Mouse (Mus musculus) neural tube, embryonic 14.5 days (tissue): ENCODE results near the gene Hsf4. TPM values are rescaled to one million over a fixed set of nuclear protein-coding genes. Genes with fewer than 3 reads are reported as not detected.

Source experiments
- ATAC-seq: fragments of 200-750 bp; cut with Nextera tagmentation; 2 replicates; pipeline ENCODE4 v1.8.0; 2017; ENCODE audit warnings: low read depth, mild to moderate bottlenecking, moderate TSS enrichment, moderate library complexity
- H3K27ac ChIP-seq: fragments of 300-500 bp; sonication (generic); 2 replicates; pipeline ENCODE4 v1.5.1; 2014; ENCODE audit warnings: low read depth, mild to moderate bottlenecking, control low read depth, low read length, moderate library complexity, mixed read lengths
- H3K27me3 ChIP-seq: fragments of 300-500 bp; sonication (generic); 2 replicates; pipeline ENCODE4 v1.6.1; 2014; ENCODE audit warnings: low read length; ENCODE audit not compliant: control insufficient read depth, insufficient read depth
- H3K36me3 ChIP-seq: fragments of 300-500 bp; sonication (generic); 2 replicates; pipeline ENCODE4 v1.6.1; 2014; ENCODE audit warnings: low read length, mixed read lengths; ENCODE audit not compliant: control insufficient read depth, insufficient read depth
- H3K4me1 ChIP-seq: fragments of 300-500 bp; sonication (generic); 2 replicates; pipeline ENCODE4 v1.6.1; 2014; ENCODE audit warnings: low read length; ENCODE audit not compliant: control insufficient read depth, insufficient read depth
- H3K4me2 ChIP-seq: fragments of 300-500 bp; sonication (generic); 2 replicates; pipeline ENCODE4 v1.6.1; 2014; ENCODE audit warnings: mild to moderate bottlenecking, low read depth, low read length, control low read depth
- H3K4me3 ChIP-seq: fragments of 300-500 bp; sonication (generic); 2 replicates; pipeline ENCODE4 v1.5.1; 2014; ENCODE audit warnings: low read depth, low read length, control low read depth, mixed read lengths
- H3K9ac ChIP-seq: fragments of 300-500 bp; sonication (generic); replicated peaks from 2 replicates; pipeline ENCODE4 v1.6.1; 2014; ENCODE audit warnings: low read depth, mild to moderate bottlenecking, control low read depth, low read length, mixed read lengths
- H3K9me3 ChIP-seq: fragments of 300-500 bp; sonication (generic); 2 replicates; pipeline ENCODE4 v1.6.1; 2016; ENCODE audit warnings: low read length; ENCODE audit not compliant: control insufficient read depth
- WGBS: fragments of 180-500 bp; shearing (Covaris S2); extraction: QIAGEN DNeasy Blood & Tissue Kit; methylation state at CpG from one replicate; pipeline ENCODE4 v1.1.7; 2014; 5-methylcytosine and 5-hydroxymethylcytosine counted together
- polyA plus RNA-seq: library from polyadenylated mRNA; unstranded; fragments of >200 nt; fragmentation: Nextera tagmentation; extraction: Ambion mirVana; gene quantifications from 2 replicates; pipeline ENCODE4 v1.2.1, GENCODE M21; 2014

The Hsf4 gene
- polyA plus RNA-seq, 1 experiment from 2014 or later = 0.66 TPM

DNA sequence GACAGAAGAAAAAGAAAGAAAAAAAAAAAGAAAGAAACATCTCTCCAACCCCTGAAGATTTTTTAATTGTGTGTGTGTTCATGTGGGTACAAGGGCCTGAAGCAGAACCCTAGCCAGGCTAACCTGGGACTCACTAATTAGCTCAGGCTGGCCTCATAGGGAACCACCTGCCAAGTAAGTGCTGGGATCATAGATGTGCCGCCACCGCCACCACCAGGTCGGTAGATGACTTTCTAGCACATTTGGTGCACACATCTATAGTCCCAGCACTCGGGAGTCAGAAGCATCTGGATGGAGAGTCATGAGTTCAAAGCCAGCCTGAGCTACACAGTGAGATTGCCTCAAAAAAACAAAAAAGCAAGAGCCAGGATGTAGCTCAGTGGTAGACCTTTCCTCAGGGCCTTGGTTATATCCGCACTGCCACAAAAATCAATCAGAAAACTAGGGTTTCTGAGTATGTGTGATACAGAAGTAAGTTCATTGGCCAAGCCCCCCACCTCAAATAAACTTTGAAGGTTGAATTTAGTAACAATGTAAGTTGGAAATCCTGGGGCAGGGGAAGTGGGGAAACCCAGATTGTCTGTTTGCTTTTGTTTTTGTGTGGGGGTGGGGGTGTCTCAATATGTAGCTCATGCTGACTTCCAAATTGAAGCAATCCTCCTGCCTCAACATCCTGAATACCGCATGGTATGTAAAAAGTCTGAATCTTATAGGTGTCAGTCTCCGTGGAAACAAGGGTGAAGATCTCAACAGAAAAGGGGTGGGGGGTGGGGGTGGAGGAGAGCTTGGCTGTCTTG is 12.1 kb upstream of the Hsf4 start:
- Histone ChIP-seq H3K27ac (no peak overlapping the region), H3K36me3 (no peaks in the 10 kb centered on the region), H3K27me3 (peaks cover 45% of the 10 kb centered on the region), H3K4me3 (no peak overlapping the region), H3K9me3 (no peaks in the 10 kb centered on the region), H3K9ac (no peak overlapping the region), H3K4me2 (no peak overlapping the region), H3K4me1 (peaks cover 7% of the 10 kb centered on the region; the same call in 1 of the 2 replicates)
- ATAC-seq = no peak
- WGBS = 75% methylated on average over 7 of the region's 7 CpGs

DNA sequence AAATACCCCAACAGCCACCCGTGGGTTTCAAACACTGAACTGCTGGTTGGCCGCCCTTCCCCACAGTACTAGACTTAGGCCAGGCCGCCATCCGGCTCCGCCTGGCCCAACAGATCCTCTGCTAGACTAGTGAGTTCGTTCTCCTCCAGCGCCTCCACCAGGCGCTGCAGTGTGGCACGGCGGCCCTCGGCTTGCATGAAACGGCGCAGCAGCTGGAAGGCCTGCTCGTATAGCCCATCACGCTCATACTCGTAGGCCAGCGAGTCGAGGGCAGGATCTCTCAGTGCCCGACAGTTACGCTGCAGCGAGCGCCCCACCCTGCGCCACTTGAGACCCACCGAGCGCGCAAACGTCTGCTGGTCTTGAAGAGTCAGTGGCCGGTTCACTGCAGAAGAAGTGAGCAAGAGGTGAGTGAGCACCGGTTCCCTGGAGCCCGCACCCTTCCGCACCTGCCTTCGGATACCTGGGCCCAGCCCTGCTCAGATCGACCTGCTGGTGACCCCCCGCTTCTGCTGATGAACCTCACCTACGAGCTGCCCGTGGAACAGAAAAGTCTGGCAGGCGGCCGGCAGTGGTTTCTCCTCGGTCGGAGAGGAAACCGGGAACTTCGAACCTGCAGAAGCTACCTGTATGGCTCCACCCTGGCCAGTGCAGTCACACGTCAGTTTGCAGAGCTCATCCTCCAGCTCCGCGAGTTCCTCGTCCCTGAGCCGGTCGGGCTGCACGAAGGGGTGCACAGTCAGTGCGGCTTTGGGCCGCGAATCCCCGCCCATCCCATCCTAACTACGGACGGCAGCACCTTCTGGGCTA is 10.5 kb upstream of the Hsf4 start:
- H3K9ac ChIP-seq = peak overlapping the region; percentile 32; the same call in 1 of the 2 replicates
- peaks cover 50% of the 10 kb centered on the region for H3K27me3 ChIP-seq
- 3% methylated on average over 55 of the region's 55 CpGs for WGBS

DNA sequence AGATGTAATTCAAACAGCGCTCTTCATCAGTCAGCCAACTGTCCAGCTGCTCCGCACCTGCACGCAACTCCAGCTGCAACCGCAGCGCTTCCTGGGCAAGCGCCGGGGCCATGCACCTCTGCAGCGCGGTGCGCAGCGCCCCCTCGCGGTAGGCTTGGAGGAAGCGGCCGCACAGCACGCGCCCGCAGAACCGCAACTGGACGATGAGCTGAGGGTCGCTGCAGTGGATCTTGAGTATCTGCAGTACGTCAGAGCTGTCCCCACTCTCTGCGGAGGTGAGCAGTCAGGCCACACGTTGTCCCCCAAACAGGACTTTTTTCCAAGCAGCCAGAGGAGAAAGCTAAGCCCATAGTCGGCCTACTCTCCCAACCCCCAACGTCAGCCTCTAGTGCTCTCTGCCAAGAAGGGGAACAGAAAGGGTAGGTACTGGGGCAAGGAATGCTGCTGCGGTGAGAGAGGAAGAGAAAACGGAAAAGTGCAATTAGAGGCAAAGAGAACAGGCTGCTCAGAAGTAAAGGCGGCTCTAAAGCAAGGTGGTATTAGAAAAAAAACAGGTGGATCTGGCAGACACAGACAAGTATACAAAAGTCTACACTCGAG is 9.8 kb upstream of the Hsf4 start:
- Histone ChIP-seq H3K9ac (0 out of 2 replicates have a peak overlapping the region, but pooled peaks have one; percentile 32), H3K27me3 (peaks cover 50% of the 10 kb centered on the region), H3K4me1 (peaks cover 3% of the 10 kb centered on the region; the same call in 1 of the 2 replicates), H3K9me3 (no peaks in the 10 kb centered on the region), H3K4me2 (peak overlapping the region; percentile 67), H3K27ac (no peak overlapping the region), H3K36me3 (no peaks in the 10 kb centered on the region), H3K4me3 (peak overlapping the region; percentile 27)
- peak; percentile 72 for ATAC-seq
- WGBS = 5% methylated on average over 30 of the region's 30 CpGs

More for the DNA sequence above, 10.5 kb upstream of the Hsf4 start:
- no peaks in the 10 kb centered on the region for H3K36me3 ChIP-seq
- H3K4me1 ChIP-seq = peaks cover 7% of the 10 kb centered on the region; the same call in 1 of the 2 replicates
- no peaks in the 10 kb centered on the region for H3K9me3 ChIP-seq
- H3K4me2 ChIP-seq = peak overlapping the region; percentile 67
- peak overlapping the region; percentile 27 for H3K4me3 ChIP-seq
- H3K27ac ChIP-seq = no peak overlapping the region
- peak; percentile 50 for ATAC-seq

DNA sequence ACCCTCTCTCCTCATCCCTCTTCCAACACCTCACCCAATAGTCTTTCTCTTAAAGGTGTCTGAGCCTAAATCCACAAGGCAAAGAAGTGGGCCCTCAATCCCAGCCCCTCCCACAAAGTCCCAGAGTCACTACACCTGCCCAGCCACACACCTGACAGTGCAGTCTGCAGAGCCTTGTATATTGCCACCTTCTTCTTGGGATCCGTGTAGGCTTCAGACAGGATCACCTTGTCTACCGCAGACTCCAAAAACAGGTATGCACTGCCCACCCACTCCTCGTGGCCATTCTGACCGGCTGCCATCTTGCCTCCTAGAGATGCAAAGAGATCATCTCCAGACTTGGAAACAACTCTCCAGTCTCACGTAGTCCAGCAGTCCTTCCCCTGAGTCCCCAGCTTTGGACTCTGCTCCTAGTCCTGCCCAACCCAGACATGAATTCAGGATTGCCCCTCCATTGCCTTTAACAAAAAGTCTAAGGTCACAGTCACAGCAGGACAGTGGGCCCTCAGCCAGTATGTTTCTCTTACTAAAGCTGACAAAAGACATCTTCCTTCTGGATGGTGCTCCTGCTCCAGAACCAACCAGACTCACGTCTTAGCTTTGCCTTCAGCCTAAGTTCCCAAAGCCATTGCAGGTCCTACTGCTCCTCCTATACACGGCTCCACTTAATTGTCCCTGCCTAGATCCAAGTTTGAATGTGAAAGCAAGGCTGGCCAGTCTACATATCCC is 9.1 kb upstream of the Hsf4 start:
- Histone ChIP-seq H3K36me3 (no peaks in the 10 kb centered on the region), H3K27ac (no peak overlapping the region), H3K27me3 (peaks cover 57% of the 10 kb centered on the region), H3K4me1 (peaks cover 3% of the 10 kb centered on the region; the same call in 1 of the 2 replicates), H3K4me2 (no peak overlapping the region), H3K4me3 (no peak overlapping the region), H3K9ac (no peak overlapping the region), H3K9me3 (no peaks in the 10 kb centered on the region)
- 61% methylated on average over 7 of the region's 7 CpGs for WGBS
- no peak for ATAC-seq

DNA sequence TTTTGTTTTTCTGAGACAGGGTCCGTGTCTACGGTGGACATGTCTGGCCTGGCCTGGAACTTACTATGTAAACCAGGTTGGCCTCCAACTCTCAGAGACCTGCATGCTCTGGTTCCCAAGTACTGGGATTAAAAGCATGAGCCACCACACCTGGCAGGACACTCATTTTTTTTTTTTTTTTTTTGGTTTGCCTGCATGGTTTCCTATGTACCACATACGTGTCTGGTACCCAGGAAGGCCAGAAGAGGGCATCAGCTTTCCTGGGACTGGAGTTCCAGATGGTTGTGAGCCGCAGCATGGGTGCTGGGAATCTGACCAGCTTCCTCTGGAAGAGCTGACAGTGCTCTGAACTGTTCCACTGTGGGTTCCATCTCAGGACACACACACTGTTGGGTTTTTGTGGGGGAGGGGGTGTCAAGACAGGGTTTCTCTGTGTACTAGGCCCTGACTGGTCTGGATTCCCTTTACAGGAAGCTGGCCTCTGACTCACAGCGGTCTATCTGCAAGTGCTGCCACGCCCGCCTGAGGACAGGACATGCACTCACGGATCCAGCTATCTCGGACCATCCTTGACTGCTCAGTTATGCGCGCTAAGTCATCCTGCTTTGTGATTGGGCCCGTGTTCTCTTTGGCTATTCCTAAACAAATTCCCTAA is 8.1 kb upstream of the Hsf4 start:
- peaks cover 59% of the 10 kb centered on the region for H3K27me3 ChIP-seq
- ATAC-seq = no peak
- 87% methylated on average over 12 of the region's 12 CpGs for WGBS

DNA sequence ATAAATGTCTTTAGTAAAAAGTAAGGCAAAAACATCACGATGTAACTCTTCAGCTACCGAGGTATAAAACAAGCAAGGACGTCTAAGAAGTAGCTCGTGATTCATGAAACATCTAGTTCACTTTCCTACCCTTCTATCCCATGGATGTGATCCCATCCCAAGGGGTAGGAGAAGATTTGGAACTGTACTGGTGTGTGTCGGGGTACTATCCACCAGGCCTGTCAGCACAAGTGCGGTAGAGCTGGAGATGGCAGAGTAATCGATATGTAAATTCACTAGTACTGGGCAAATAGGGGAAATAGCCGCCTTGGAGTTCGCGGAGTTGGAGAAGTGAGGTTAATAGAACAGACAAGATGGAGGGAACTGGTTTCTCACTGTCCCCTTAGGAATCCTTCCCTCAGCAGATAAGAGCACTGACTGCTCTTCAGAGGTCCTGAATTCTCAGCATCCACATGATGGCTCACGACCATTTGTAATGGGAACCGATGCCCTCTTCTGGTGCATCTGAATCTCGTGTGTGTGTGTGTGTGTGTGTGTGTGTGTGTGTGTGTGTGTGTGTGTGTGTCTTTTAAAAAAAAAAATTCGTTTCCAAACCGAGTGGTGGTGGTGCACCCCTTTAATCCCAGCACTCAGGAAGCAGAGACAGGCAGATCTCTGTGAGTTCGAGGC is 6.2 kb upstream of the Hsf4 start:
- Histone ChIP-seq H3K9ac (no peak overlapping the region), H3K4me2 (no peak overlapping the region), H3K9me3 (no peaks in the 10 kb centered on the region), H3K27me3 (peaks cover 65% of the 10 kb centered on the region), H3K4me3 (no peak overlapping the region), H3K4me1 (peaks cover 3% of the 10 kb centered on the region; the same call in 1 of the 2 replicates), H3K27ac (no peak overlapping the region), H3K36me3 (no peaks in the 10 kb centered on the region)
- 41% methylated on average over 16 of the region's 16 CpGs for WGBS
- ATAC-seq = no peak

More for the DNA sequence above, 8.1 kb upstream of the Hsf4 start:
- no peaks in the 10 kb centered on the region for H3K9me3 ChIP-seq
- H3K36me3 ChIP-seq = no peaks in the 10 kb centered on the region
- no peak overlapping the region for H3K27ac ChIP-seq
- H3K4me2 ChIP-seq = no peak overlapping the region
- H3K9ac ChIP-seq = no peak overlapping the region
- peaks cover 3% of the 10 kb centered on the region; the same call in 1 of the 2 replicates for H3K4me1 ChIP-seq
- H3K4me3 ChIP-seq = no peak overlapping the region

DNA sequence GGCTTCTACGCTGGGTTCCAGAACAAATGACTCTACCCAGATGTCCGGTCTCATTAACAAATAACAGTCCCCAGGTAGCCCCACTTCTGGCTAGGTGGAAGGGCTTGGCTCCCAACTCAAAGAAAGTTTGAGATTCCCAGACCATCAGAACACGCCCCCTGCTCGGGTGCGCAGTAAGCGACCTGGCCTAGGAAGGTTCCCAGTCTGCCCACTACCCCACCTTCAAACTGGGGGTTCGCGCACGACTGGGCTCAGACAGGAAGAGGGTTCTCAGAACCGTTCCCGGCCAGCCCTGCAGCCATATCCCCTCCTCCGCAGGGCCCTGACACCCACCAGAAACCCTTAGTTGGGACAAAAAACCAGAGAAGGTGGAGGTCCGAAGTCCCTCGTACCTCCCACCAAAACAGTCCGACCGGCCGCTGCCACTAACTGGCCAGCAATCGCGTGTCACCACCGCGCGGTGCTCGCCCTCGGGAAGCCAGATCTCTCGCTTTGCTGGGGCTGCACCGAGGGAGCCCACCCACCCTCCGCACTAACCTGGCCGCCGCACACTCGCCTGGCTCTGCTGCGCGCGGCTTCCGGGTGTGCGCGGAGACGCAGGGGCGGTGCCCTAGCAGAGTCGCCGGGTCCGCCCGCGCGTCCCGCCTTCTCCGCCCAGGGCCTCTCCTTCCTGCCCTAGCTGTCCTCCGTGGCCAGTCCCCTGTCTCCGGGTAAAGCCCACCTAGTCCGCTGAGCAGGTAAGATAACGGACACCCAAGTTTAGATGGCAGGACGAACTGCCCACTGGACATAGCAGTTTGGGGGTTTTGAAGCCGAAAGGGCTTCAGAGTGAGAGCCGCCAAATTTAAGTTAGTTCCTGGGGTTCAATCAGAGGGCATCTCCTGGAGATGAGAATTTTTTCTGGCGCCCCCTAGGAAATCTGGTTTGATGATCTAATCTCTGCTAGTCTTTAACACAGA is 5.3 kb upstream of the Hsf4 start, which contains the start of the genes Tradd and Fbxl8:
Gene Tradd (minus strand): TSS at position 586 of the 959 bp plus-strand sequence.
Gene Fbxl8 (plus strand): TSS at position 625 of the 959 bp plus-strand sequence.
- peak within 1 kb of the TSS; percentile 80 for H3K4me2 ChIP-seq
- peak within 1 kb of the TSS; percentile 54 for H3K9ac ChIP-seq
- no peaks in the 10 kb centered on the region for H3K36me3 ChIP-seq
- H3K4me1 ChIP-seq = peaks cover 9% of the 10 kb centered on the region; the same call in 1 of the 2 replicates
- WGBS = 1% methylated on average over 54 of the region's 54 CpGs
- no peak within 1 kb of the TSS for H3K27ac ChIP-seq
- H3K9me3 ChIP-seq = no peaks in the 10 kb centered on the region
- peak; percentile 13; the same call in 1 of the 2 replicates for ATAC-seq
- peak within 1 kb of the TSS; percentile 62 for H3K4me3 ChIP-seq
- peaks cover 58% of the 10 kb centered on the region for H3K27me3 ChIP-seq
